Mouse (Mus musculus) cortical plate, adult 2 months (tissue): ENCODE data around the gene Cdk7. TPM values are rescaled to one million over a fixed set of nuclear protein-coding genes. Genes with fewer than 3 reads are reported as not detected.

ENCODE experiments used
- H3K27ac ChIP-seq: fragments of 200-500 bp; 2 replicates; pipeline ENCODE4 v1.5.1; 2012; ENCODE audit warnings: low read length, control low read depth, inconsistent platforms; ENCODE audit not compliant: insufficient read depth
- H3K4me1 ChIP-seq: fragments of 200-500 bp; 2 replicates; pipeline ENCODE4 v1.6.1; 2011; ENCODE audit warnings: low read length; ENCODE audit not compliant: control insufficient read depth, insufficient read depth
- H3K4me3 ChIP-seq: fragments of 200-500 bp; 2 replicates; pipeline ENCODE4 v1.5.1; 2011; ENCODE audit warnings: mild to moderate bottlenecking, low read length, control low read depth; ENCODE audit not compliant: insufficient read depth
- CTCF ChIP-seq: fragments of 200-500 bp; IDR thresholded peaks from 2 replicates; pipeline ENCODE4 v1.5.1; 2011; ENCODE audit warnings: mild to moderate bottlenecking, control low read depth, low read length; ENCODE audit not compliant: insufficient read depth; ENCODE audit errors: extremely low read depth
- POLR2A ChIP-seq: fragments of 200-500 bp; IDR thresholded peaks from 2 replicates; pipeline ENCODE4 v1.6.1; 2011; ENCODE audit warnings: mild to moderate bottlenecking, low read length, control low read depth; ENCODE audit not compliant: insufficient read depth; ENCODE audit errors: extremely low read depth
- polyA plus RNA-seq: library from polyadenylated mRNA; depleted of rRNA; stranded (reverse); fragments of >200 nt; gene quantifications from 2 replicates; pipeline ENCODE4 v1.2.3, GENCODE M21; 2012

The Cdk7 gene
- polyA plus RNA-seq, 1 experiment, result 19.5 TPM

DNA sequence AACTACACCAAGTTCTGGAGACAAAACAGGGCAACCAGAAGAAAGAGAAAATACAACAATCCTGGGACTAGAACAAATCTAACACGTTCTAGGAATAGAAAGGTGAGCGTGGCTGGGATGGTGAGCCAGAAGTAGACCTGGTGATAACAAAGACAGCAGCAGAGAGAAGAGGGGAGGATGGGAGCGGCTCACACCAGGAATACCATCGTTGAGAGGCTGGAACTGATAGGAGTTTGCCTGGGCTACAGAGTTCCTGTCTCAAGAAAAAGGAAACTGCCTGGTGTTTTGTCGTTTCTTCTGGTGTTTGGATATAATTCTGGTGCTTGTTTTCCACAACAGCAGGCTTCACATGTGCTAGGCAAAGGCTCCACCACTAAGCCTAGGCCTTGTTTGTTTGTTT, 2.7 kb downstream of the Cdk7 start:
- no peak for TF ChIP-seq POLR2A
- TF ChIP-seq CTCF, result no peak
- H3K27ac ChIP-seq, result no peak overlapping the region
- peaks cover 4% of the 10 kb centered on the region; the same call in 1 of the 2 replicates for H3K4me1 ChIP-seq
- H3K4me3 ChIP-seq, result no peak overlapping the region

DNA sequence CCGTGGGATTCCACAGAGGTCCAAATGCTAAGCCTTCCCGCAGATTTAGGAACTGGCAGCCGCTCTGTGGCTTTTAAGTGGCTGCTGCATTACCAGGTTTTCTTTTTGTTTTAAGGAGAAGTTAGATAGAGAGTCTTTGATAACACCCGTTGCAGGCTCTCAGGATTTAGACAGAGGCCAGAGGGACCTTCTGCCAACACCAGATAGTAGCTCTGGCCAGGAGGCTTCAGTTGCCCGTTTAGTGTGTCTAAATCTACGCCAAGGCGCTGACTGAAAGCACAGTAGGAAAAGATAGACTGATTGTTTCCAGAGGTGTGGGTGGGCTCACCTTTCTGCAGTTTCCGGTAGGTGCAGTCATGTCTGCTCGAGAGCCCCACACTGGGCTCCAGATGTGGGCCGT, 5.5 kb downstream of the Cdk7 start:
- Histone ChIP-seq H3K4me1 (peaks cover 4% of the 10 kb centered on the region; the same call in 1 of the 2 replicates), H3K4me3 (no peak overlapping the region), H3K27ac (no peak overlapping the region)
- no peak for TF ChIP-seq POLR2A
- TF ChIP-seq CTCF, result no peak

DNA sequence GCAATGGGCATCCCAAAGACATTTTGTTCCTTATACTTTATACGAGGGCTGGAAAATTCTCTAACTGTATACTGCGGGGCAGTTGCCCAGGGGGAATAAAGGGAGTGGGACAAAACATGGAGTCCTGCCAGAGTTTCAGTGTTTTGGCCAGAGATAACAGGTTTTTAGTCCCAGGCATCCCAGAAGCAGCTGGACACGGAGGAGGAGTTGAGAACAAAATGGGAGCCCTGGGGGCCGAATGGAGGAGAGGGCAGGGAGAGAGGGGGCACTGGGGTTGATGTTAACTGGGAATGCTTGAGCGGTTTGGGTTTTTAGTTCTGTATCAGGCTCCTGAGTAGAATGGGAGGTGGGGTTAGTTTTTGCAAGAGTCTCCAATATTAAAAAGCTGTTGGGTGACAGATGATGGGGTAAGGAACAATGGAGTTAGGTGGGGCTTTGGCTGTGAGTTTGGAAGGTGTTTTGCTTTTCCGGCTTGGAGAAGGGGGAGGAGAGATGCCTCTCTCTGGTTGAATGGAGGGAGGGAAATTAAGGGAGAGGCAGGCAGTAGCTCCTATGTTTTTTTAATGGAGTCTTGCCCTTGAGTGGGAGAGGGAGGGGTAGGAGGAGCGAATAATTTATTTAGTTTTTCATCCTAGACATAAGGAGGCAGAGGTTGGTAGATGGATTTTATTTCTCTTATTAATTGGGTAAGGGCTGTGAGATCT, 6.5 kb downstream of the Cdk7 start:
- H3K4me1 ChIP-seq, result peaks cover 2% of the 10 kb centered on the region; the same call in 1 of the 2 replicates
- no peak overlapping the region for H3K4me3 ChIP-seq
- TF ChIP-seq POLR2A (no peak), CTCF (no peak)
- H3K27ac ChIP-seq, result no peak overlapping the region

DNA sequence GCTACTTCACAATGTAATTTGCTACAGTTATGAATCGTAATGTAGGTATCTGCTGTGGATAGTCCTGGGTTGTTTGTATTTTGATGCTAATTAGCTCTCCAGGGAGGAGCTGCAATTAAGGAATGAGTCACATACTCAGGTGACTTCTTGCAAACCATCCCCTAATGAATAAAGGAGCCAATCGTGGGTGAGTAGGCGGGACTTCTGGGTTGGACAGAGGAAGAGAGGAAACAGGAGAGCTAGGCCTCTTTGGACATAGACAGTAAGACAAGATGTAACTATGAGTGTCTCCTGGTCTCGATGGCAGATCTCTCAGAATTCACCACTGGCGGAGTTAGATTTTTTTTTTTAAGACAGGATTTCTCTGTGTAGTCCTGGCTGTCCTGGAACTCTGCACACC, 9.1 kb downstream of the Cdk7 start:
- H3K4me3 ChIP-seq, result no peak overlapping the region
- TF ChIP-seq CTCF (no peak), POLR2A (no peak)
- no peak overlapping the region for H3K27ac ChIP-seq
- peaks cover 2% of the 10 kb centered on the region; the same call in 1 of the 2 replicates for H3K4me1 ChIP-seq

DNA sequence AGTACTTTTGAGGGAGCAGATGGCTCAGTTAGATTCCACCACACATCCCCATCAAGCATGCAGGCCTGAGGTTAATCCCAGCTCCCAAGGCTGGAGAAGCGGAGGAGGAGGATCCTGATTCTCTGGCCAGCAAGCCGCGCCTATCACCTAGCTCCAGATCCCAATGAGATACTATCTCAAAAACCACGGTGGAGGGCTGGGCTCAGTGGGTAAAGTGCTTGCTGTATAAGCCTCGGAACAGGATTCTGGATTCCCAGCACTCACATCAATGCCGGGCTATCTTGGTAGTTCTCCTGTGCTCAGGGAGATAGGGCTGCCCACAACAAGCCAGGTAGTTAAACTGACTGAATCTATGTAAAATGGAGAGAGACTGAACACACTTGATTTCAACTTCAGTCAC, 15.3 kb downstream of the Cdk7 start:
- no peak overlapping the region for H3K27ac ChIP-seq
- no peak for TF ChIP-seq CTCF
- H3K4me1 ChIP-seq, result no peaks in the 10 kb centered on the region
- no peak overlapping the region for H3K4me3 ChIP-seq

DNA sequence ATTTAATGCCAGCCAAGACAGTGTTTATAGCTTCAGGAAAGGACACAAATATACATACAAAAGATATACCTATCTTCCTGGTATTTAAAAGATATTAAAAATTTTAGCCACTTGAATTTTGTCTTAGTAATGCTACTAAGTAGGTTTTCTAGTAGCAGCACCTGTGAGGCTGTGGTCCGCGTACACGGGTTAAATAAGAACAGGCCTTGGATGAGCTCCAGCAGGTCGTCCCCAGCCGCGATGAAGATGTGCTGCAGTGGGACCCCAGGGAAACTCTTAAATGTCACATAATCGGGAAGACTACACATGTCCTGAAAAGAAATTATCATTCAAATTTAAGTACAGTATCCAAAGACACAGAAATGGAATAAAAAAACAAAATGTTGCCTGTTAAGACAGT, 24.5 kb downstream of the Cdk7 start:
- TF ChIP-seq CTCF (no peak), POLR2A (no peak)
- Histone ChIP-seq H3K4me3 (no peak overlapping the region), H3K27ac (no peak overlapping the region), H3K4me1 (no peaks in the 10 kb centered on the region)

DNA sequence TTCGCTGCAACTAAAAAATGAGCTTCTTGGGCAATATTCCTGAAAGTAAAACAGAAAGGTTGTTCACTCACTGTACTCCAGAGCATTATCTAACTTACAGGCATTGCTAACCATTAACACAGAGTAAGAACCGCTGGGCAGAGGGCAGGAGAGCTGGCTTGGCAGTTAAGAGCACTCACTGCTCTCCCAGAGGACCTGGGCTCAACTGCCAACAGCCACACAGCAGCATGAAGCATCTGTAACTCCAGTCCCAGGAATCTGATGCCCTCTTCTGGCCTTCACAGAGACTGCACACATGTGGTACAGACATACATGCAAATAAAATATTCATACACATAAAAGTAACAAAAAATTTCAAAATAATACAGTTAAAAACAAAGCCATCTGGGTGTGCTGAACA, 27.3 kb downstream of the Cdk7 start:
- Histone ChIP-seq H3K4me3 (no peak overlapping the region), H3K4me1 (no peaks in the 10 kb centered on the region), H3K27ac (no peak overlapping the region)
- no peak for TF ChIP-seq CTCF
- TF ChIP-seq POLR2A, result no peak

DNA sequence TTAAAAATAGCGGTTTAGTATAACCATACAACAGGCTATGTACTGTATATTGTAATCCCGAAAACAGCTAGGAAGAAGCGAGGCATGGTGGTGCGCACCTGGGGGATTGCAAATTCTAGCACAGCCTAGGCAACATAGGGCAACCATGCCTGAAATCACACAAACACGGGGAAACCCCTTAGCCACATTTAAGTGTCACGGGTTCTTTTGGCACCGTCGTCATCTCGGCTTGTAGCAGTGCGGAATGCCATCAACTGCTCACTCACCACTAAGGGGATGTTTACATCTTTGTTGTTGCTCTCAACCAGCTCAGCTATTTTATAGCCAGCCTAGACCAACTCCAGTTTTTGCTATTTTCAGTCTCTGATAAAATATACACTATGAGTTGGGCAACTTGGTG, 31.9 kb downstream of the Cdk7 start:
- Histone ChIP-seq H3K27ac (no peak overlapping the region), H3K4me3 (no peak overlapping the region), H3K4me1 (no peaks in the 10 kb centered on the region)
- no peak for TF ChIP-seq CTCF
- no peak for TF ChIP-seq POLR2A

DNA sequence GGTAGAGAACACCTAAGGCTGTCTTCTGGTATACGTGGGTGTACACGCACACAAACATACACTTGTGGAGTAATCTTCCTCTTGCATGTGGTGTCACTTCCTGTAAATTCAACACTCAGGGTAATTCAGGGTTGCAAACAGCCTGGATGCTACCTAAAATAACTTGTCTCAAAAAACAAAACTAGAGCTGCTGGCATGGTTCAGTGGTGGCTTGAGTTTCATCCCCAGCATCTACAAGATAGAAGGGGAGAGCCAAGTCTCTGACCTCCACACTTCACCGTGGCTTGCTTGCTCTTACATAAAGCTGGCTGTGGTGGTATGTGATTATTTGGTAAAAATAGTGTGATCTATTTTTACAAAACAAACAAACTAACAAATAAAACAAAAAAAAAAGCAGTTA, 33.2 kb downstream of the Cdk7 start:
- no peak overlapping the region for H3K4me3 ChIP-seq
- TF ChIP-seq POLR2A (no peak), CTCF (no peak)
- no peak overlapping the region for H3K27ac ChIP-seq
- H3K4me1 ChIP-seq, result no peaks in the 10 kb centered on the region

DNA sequence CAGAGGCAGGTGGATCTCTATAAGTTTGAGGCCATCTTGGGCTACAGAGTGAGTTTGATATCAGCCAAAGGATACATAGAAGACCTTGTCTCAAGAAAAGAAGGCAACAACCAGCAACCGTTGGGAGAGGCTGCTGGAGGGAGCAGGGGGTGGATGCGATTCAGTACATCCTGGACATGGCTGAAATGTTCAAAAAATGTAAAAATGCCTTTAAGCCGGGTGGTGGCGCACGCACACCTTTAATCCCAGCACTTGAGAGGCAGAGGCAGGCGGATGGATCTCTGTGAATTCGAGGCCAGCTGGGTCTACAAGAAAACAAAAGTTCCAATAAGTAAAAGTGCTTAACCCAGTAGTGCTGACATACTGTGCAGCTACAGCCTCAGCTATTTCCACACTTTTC, 43.2 kb downstream of the Cdk7 start:
- no peak overlapping the region for H3K4me3 ChIP-seq
- no peak for TF ChIP-seq POLR2A
- no peaks in the 10 kb centered on the region for H3K4me1 ChIP-seq
- H3K27ac ChIP-seq, result no peak overlapping the region

DNA sequence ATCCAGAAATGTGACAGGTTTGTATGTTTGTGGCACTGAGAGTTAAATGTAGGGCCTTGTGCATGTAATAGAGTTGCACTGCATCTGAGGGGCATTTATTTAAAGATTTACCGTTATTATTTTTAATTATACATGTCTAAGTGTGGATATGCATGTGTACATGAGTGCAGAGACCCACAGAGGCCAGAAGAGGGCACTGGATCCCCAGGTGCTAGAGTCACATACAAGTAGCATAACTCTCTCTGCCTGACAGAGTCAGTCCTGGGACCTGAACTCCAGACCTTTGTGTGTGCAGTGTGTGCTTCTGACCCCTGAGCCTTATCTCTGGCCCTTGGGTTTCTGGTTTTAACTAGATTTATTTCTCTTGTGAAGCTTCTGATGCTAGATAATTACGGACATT, 46.4 kb downstream of the Cdk7 start:
- Histone ChIP-seq H3K4me1 (no peaks in the 10 kb centered on the region), H3K4me3 (no peak overlapping the region), H3K27ac (no peak overlapping the region)
- TF ChIP-seq POLR2A (no peak), CTCF (0 out of 2 replicates have a peak, but pooled peaks have one; percentile 11)
